Mouse (Mus musculus): ENCODE results near the gene Rhot1.

DNA sequence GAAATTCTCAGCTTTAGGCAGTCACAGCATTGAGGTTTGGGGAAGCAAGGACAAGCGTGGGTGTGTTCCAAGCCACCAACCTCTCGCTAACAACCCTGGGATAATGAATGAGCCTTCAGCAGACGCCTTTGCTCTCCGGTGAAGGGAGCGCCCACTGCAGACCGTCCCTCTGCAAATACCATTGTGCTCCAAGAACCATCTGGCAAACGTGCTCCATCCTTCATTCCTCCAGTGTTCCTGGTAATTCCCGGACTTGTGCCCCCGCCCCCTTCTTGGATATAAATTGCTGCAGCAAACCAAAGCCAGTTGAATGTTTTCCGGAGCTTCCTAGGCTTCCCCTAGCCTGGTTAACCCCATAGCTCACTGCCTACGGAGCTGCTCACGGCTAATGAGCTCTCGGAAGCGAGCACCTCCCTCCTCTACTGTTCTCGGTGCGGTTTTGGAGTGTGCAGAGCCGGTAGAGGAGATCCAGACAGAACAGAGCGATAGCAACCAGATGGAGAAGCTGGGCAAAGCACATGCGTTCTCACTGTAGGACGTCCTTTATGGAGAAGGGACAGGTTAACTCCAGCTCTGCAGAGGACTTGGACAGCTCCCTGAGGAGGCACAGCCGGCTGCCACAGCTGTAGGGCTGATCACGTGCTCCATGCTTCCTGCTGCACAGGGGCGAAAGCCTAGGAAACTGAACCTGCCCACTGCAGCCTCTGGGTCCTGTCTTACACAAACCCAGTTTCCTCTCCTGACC, 81.1 kb downstream of the Rhot1 start:
- TF ChIP-seq CTCF (IDR thresholded peaks at IDR 0.05; ENCODE audit: control insufficient read depth, insufficient read depth, insufficient read length): no peak
- TF ChIP-seq CEBPB (IDR thresholded peaks at IDR 0.05; ENCODE audit: low read depth): no peak
